Mouse (Mus musculus): ENCODE measurements around the gene Wasf3. TPM values are rescaled to one million over a fixed set of nuclear protein-coding genes. Genes with fewer than 3 reads are reported as not detected.
"Not testable (repeated sequence)": the region's sequence is repeated elsewhere in the genome, so short reads cannot be mapped to it uniquely, and the experiment has no call there.

Gene Wasf3
- polyA plus RNA-seq, 1 experiment from 2014 or later = 2.6 TPM

DNA sequence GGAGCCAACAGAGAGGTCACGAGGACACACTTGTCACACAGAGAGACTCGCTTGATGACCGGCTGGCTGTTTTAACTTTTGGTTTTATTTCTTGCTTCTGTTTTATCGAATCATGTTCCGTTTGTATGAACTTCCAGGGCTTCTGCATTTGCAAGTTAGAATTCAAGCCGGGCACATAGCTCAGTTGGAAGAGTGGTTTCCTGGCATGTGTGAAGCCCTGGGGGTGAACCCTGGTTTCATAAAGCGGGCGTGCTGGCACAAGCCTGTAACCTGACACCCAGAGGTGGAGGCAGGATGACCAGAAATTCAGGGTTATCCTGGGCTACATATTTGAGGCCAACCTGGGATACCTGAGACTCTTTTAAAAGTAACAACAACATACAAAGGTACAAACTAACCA is 76.8 kb downstream of the Wasf3 start:
- WGBS = 71% methylated on average over 8 of the region's 8 CpGs
- Histone ChIP-seq H3K27me3 (no peaks in the 10 kb centered on the region), H3K9ac (no peak overlapping the region), H3K4me3 (no peak overlapping the region), H3K9me3 (no peaks in the 10 kb centered on the region), H3K27ac (no peak overlapping the region), H3K4me2 (no peak overlapping the region), H3K4me1 (no peaks in the 10 kb centered on the region), H3K36me3 (no peaks in the 10 kb centered on the region)
- no peak for ATAC-seq (ENCODE audit: insufficient number of reproducible peaks, low FRiP score, low TSS enrichment, low read depth)

- no peak overlapping the region for H3K27ac ChIP-seq
- H3K9me3 ChIP-seq = no peaks in the 10 kb centered on the region
- no peak overlapping the region for H3K9ac ChIP-seq
- no peak overlapping the region for H3K4me2 ChIP-seq
- no peak for ATAC-seq (ENCODE audit: insufficient number of reproducible peaks, low FRiP score, low TSS enrichment, low read depth)
- no peak overlapping the region for H3K4me3 ChIP-seq
- no peaks in the 10 kb centered on the region for H3K27me3 ChIP-seq
- H3K4me1 ChIP-seq = no peaks in the 10 kb centered on the region
- 91% methylated on average over 19 of the region's 19 CpGs for WGBS
- H3K36me3 ChIP-seq = no peaks in the 10 kb centered on the region
These were observed 81.9 kb downstream of the Wasf3 start for GRCm38 (mm10) chr5:146466663-146467062.

DNA sequence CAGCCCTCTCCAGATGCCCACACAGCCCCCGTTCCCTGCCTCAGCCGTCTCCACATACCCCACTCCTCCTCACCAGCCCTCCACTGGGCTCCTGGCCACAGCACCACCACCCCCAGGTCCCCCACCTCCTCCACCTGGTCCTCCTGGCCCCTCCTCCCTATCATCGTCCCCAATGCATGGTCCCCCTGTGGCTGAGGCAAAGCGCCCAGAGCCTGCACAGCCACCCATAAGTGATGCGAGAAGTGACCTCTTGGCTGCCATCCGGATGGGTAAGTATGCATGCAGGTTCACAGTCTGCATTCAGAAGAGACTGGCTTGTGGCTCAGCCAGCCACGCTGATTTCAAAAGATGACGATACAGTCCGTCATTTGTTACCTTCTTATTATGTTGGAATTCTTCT is 83.5 kb downstream of the Wasf3 start:
- no peaks in the 10 kb centered on the region for H3K27me3 ChIP-seq
- H3K9ac ChIP-seq = no peak overlapping the region
- H3K27ac ChIP-seq = no peak overlapping the region
- no peak for ATAC-seq (ENCODE audit: insufficient number of reproducible peaks, low FRiP score, low TSS enrichment, low read depth)
- no peaks in the 10 kb centered on the region for H3K4me1 ChIP-seq
- H3K9me3 ChIP-seq = no peaks in the 10 kb centered on the region
- WGBS = 90% methylated on average over 9 of the region's 9 CpGs
- no peak overlapping the region for H3K4me2 ChIP-seq
- H3K36me3 ChIP-seq = no peaks in the 10 kb centered on the region
- H3K4me3 ChIP-seq = no peak overlapping the region

- no peak overlapping the region for H3K4me2 ChIP-seq
- H3K9me3 ChIP-seq = no peaks in the 10 kb centered on the region
- no peak overlapping the region for H3K27ac ChIP-seq
- ATAC-seq (ENCODE audit: insufficient number of reproducible peaks, low FRiP score, low TSS enrichment, low read depth) = no peak
- 84% methylated on average over 9 of the region's 9 CpGs for WGBS
- H3K4me1 ChIP-seq = no peaks in the 10 kb centered on the region
- H3K36me3 ChIP-seq = no peaks in the 10 kb centered on the region
- no peak overlapping the region for H3K9ac ChIP-seq
- no peaks in the 10 kb centered on the region for H3K27me3 ChIP-seq
- no peak overlapping the region for H3K4me3 ChIP-seq
These were observed 86.0 kb downstream of the Wasf3 start for GRCm38 (mm10) chr5:146470821-146471220.

- ATAC-seq (ENCODE audit: insufficient number of reproducible peaks, low FRiP score, low TSS enrichment, low read depth) = no peak
- 88% methylated on average over 5 of the region's 5 CpGs for WGBS
- no peaks in the 10 kb centered on the region for H3K27me3 ChIP-seq
- H3K4me1 ChIP-seq = no peaks in the 10 kb centered on the region
- H3K4me2 ChIP-seq = no peak overlapping the region
- no peaks in the 10 kb centered on the region for H3K36me3 ChIP-seq
- no peaks in the 10 kb centered on the region for H3K9me3 ChIP-seq
- H3K9ac ChIP-seq = no peak overlapping the region
- no peak overlapping the region for H3K27ac ChIP-seq
- no peak overlapping the region for H3K4me3 ChIP-seq
These were observed 86.5 kb downstream of the Wasf3 start for GRCm38 (mm10) chr5:146471311-146471710.

DNA sequence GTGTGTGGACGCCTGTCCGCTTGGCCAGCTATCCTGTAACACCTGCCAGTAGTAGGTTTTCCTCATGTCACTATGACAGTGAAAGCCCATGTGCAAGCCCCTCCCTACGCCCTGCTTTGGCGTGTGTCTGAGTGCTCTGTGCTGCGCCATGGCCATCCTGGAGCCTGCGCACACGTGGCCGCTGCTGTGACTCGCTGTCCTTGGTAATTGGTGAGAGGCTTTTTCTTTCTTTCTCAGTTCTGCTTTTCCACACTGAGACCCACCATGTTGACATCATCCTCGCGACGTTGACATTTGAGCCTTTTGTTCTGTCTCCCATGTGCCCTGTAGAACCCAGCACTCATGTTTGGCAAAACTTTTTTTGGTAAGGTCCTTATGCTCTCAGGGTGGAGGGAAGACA is 87.0 kb downstream of the Wasf3 start:
- no peaks in the 10 kb centered on the region for H3K4me1 ChIP-seq
- H3K9ac ChIP-seq = no peak overlapping the region
- no peak overlapping the region for H3K4me3 ChIP-seq
- H3K9me3 ChIP-seq = no peaks in the 10 kb centered on the region
- WGBS = 88% methylated on average over 12 of the region's 12 CpGs
- H3K27me3 ChIP-seq = no peaks in the 10 kb centered on the region
- no peak overlapping the region for H3K27ac ChIP-seq
- no peak for ATAC-seq (ENCODE audit: insufficient number of reproducible peaks, low FRiP score, low TSS enrichment, low read depth)
- no peak overlapping the region for H3K4me2 ChIP-seq
- no peaks in the 10 kb centered on the region for H3K36me3 ChIP-seq

DNA sequence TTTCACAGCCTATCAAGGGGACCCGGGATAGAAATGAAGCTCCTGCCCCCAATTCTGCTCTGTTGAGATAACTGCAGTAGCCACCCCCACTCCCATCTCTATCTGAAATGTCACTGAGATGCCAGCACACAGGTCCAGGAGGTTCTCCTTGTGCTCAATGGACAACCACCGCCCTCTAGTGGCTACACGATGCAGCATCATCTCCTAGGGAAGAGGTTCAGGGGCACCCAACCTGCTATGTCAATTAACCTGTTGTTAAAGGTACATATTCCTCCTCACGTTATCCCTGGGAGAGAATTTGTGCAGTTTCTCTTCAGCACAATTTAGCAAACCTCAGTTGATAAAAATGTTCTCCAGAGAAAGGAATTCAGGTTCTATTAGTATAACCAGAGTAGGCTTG is 94.8 kb downstream of the Wasf3 start:
- not testable (repeated sequence) for H3K9me3 ChIP-seq; H3K36me3 ChIP-seq; H3K27ac ChIP-seq; H3K27me3 ChIP-seq; H3K4me1 ChIP-seq; ATAC-seq (ENCODE audit: insufficient number of reproducible peaks, low FRiP score, low TSS enrichment, low read depth); H3K4me3 ChIP-seq; H3K9ac ChIP-seq; H3K4me2 ChIP-seq
- WGBS = 8% methylated on average over 4 of the region's 4 CpGs

DNA sequence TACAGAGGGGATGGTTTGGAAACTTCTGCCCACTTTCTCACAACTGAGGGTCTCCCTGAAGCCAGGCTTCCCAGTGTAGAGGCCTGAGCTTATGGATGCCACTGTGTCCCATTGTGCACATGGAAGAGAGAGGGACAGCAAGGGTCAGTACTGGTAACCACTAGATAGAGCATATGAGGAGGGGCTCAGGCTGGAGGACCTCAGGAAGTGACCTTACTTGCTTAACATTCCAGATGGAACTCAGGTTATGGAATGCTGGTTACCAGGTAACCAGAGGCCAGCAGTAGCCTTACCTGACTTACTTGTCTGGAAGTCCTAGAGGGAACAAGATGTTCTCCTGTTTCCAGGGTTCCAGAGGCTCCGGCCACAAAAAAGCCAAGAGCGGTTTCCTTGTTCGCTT is 96.9 kb downstream of the Wasf3 start, which contains the start of gene Gm6408:
TSS of gene Gm6408 (plus strand) at position 301 of the 400 bp plus-strand sequence.
- not testable (repeated sequence) for H3K4me1 ChIP-seq; ATAC-seq (ENCODE audit: insufficient number of reproducible peaks, low FRiP score, low TSS enrichment, low read depth); H3K9me3 ChIP-seq; H3K27me3 ChIP-seq; H3K4me3 ChIP-seq; H3K36me3 ChIP-seq; H3K4me2 ChIP-seq; H3K9ac ChIP-seq; H3K27ac ChIP-seq
- 89% methylated on average over 2 of the region's 3 CpGs for WGBS

GRCm38 (mm10) chr5:146488959-146489358 is 104.2 kb downstream of the Wasf3 start:
- H3K36me3 ChIP-seq; H3K9me3 ChIP-seq; H3K4me1 ChIP-seq; H3K4me2 ChIP-seq; ATAC-seq (ENCODE audit: insufficient number of reproducible peaks, low FRiP score, low TSS enrichment, low read depth); H3K27me3 ChIP-seq; H3K9ac ChIP-seq; H3K4me3 ChIP-seq; H3K27ac ChIP-seq: not testable (repeated sequence)
- WGBS = 11% methylated on average over 3 of the region's 4 CpGs

- H3K9me3 ChIP-seq; H3K4me3 ChIP-seq; H3K27me3 ChIP-seq; H3K27ac ChIP-seq; H3K4me1 ChIP-seq; H3K4me2 ChIP-seq; H3K36me3 ChIP-seq; ATAC-seq (ENCODE audit: insufficient number of reproducible peaks, low FRiP score, low TSS enrichment, low read depth); H3K9ac ChIP-seq: not testable (repeated sequence)
- no CpG with 5 or more reads among the region's 5 CpGs for WGBS
These were observed 106.3 kb downstream of the Wasf3 start, which contains the start of gene Gm6370 for GRCm38 (mm10) chr5:146491063-146491462. Gm6370 (plus strand) TSS chr5:146491363.

DNA sequence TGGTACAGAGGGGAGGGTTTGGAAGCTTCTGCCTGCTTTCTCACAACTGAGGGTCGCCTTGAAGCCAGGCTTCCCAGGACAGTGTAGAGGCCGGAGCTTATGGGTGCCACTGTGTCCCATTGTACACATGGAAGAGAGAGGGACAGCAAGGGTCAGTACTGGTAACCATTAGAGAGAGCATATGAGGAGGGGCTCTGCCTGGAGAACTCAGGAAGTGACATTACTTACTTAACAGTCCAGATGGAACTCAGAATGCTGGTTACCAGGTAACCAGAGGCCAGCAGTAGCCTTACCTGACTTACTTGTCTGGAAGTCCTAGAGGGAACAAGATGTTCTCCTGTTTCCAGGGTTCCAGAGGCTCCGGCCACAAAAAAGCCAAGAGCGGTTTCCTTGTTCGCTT is 117.3 kb downstream of the Wasf3 start, which contains the start of gene 4930449I24Rik:
TSS of gene 4930449I24Rik (plus strand) at position 301 of the 400 bp plus-strand sequence.
- not testable (repeated sequence) for H3K9me3 ChIP-seq; H3K4me3 ChIP-seq; H3K4me2 ChIP-seq; ATAC-seq (ENCODE audit: insufficient number of reproducible peaks, low FRiP score, low TSS enrichment, low read depth); H3K36me3 ChIP-seq; H3K4me1 ChIP-seq; H3K27ac ChIP-seq; H3K9ac ChIP-seq; H3K27me3 ChIP-seq
- WGBS = no CpG with 5 or more reads among the region's 5 CpGs

DNA sequence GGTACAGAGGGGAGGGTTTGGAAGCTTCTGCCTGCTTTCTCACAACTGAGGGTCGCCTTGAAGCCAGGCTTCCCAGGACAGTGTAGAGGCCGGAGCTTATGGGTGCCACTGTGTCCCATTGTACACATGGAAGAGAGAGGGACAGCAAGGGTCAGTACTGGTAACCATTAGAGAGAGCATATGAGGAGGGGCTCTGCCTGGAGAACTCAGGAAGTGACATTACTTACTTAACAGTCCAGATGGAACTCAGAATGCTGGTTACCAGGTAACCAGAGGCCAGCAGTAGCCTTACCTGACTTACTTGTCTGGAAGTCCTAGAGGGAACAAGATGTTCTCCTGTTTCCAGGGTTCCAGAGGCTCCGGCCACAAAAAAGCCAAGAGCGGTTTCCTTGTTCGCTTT is 129.0 kb downstream of the Wasf3 start, which contains the start of gene Gm3402:
TSS of gene Gm3402 (plus strand) at position 301 of the 400 bp plus-strand sequence.
- H3K36me3 ChIP-seq; H3K4me1 ChIP-seq; H3K4me3 ChIP-seq; ATAC-seq (ENCODE audit: insufficient number of reproducible peaks, low FRiP score, low TSS enrichment, low read depth); H3K27ac ChIP-seq; H3K9me3 ChIP-seq; H3K9ac ChIP-seq; H3K4me2 ChIP-seq; H3K27me3 ChIP-seq: not testable (repeated sequence)
- 83% methylated on average over 2 of the region's 5 CpGs for WGBS

All from limb, embryonic 15.5 days (tissue).